Mouse (Mus musculus): Measurements from ENCODE around the gene Scamp5. TPM values are rescaled to one million over a fixed set of nuclear protein-coding genes. Genes with fewer than 3 reads are reported as not detected.

The Scamp5 gene
- polyA plus RNA-seq, 1 experiment from 2014 or later: 18.3 TPM

- peaks cover 60% of the 10 kb centered on the region for H3K27me3 ChIP-seq (ENCODE audit: control insufficient read depth, insufficient read depth, low read length)
- WGBS: 2% methylated on average over 20 of the region's 20 CpGs
- no peaks in the 10 kb centered on the region for H3K36me3 ChIP-seq (ENCODE audit: control insufficient read depth, insufficient read depth, low read length)
- peak overlapping the region; percentile 42; the same call in 1 of the 2 replicates for H3K27ac ChIP-seq (ENCODE audit: low read depth, low read length)
- H3K9ac ChIP-seq (ENCODE audit: low read depth, low read length): 0 out of 2 replicates have a peak overlapping the region, but pooled peaks have one; percentile 23
- DNase-seq (ENCODE audit: low spot score) (peak; percentile 70), ATAC-seq (ENCODE audit: low FRiP score) (peak; percentile 37; the same call in 1 of the 2 replicates)
- peak overlapping the region; percentile 14 for H3K4me3 ChIP-seq (ENCODE audit: low read depth, low read length)
- no peaks in the 10 kb centered on the region for H3K9me3 ChIP-seq (ENCODE audit: control insufficient read depth, low read length)
- peaks cover 14% of the 10 kb centered on the region for H3K4me1 ChIP-seq (replicated peaks; ENCODE audit: control insufficient read depth, insufficient read depth, low read length)
- peak overlapping the region; percentile 2 for H3K4me2 ChIP-seq (replicated peaks; ENCODE audit: low read depth, low read length)
These were observed 34.0 kb upstream of the Scamp5 start for GRCm38 (mm10) chr9:57501861-57502260.

GRCm38 (mm10) chr9:57501452-57501851, 33.6 kb upstream of the Scamp5 start:
- ATAC-seq (ENCODE audit: low FRiP score) (no peak), DNase-seq (ENCODE audit: low spot score) (no peak)
- Histone ChIP-seq H3K4me1 (replicated peaks; ENCODE audit: control insufficient read depth, insufficient read depth, low read length) (peaks cover 14% of the 10 kb centered on the region), H3K36me3 (ENCODE audit: control insufficient read depth, insufficient read depth, low read length) (no peaks in the 10 kb centered on the region), H3K27ac (ENCODE audit: low read depth, low read length) (peak overlapping the region; percentile 42; the same call in 1 of the 2 replicates), H3K9ac (ENCODE audit: low read depth, low read length) (0 out of 2 replicates have a peak overlapping the region, but pooled peaks have one; percentile 23), H3K4me3 (ENCODE audit: low read depth, low read length) (peak overlapping the region; percentile 14), H3K27me3 (ENCODE audit: control insufficient read depth, insufficient read depth, low read length) (peaks cover 58% of the 10 kb centered on the region), H3K9me3 (ENCODE audit: control insufficient read depth, low read length) (no peaks in the 10 kb centered on the region), H3K4me2 (replicated peaks; ENCODE audit: low read depth, low read length) (peak overlapping the region; percentile 2)
- WGBS: 6% methylated on average over 13 of the region's 13 CpGs

- Histone ChIP-seq H3K4me3 (ENCODE audit: low read depth, low read length) (no peak overlapping the region), H3K27ac (ENCODE audit: low read depth, low read length) (peak overlapping the region; percentile 33; the same call in 1 of the 2 replicates), H3K36me3 (ENCODE audit: control insufficient read depth, insufficient read depth, low read length) (no peaks in the 10 kb centered on the region), H3K4me1 (replicated peaks; ENCODE audit: control insufficient read depth, insufficient read depth, low read length) (peaks cover 9% of the 10 kb centered on the region; the same call in 1 of the 2 replicates), H3K4me2 (replicated peaks; ENCODE audit: low read depth, low read length) (no peak overlapping the region), H3K27me3 (ENCODE audit: control insufficient read depth, insufficient read depth, low read length) (peaks cover 29% of the 10 kb centered on the region), H3K9me3 (ENCODE audit: control insufficient read depth, low read length) (no peaks in the 10 kb centered on the region), H3K9ac (ENCODE audit: low read depth, low read length) (no peak overlapping the region)
- ATAC-seq (ENCODE audit: low FRiP score) (no peak), DNase-seq (ENCODE audit: low spot score) (no peak)
- 50% methylated on average over 7 of the region's 7 CpGs for WGBS
These were observed 30.7 kb upstream of the Scamp5 start for GRCm38 (mm10) chr9:57498536-57498935.

- Histone ChIP-seq H3K9me3 (ENCODE audit: control insufficient read depth, low read length) (no peaks in the 10 kb centered on the region), H3K27me3 (ENCODE audit: control insufficient read depth, insufficient read depth, low read length) (peaks cover 16% of the 10 kb centered on the region), H3K4me2 (replicated peaks; ENCODE audit: low read depth, low read length) (no peak overlapping the region), H3K27ac (ENCODE audit: low read depth, low read length) (no peak overlapping the region), H3K36me3 (ENCODE audit: control insufficient read depth, insufficient read depth, low read length) (no peaks in the 10 kb centered on the region), H3K4me1 (replicated peaks; ENCODE audit: control insufficient read depth, insufficient read depth, low read length) (peaks cover 4% of the 10 kb centered on the region; the same call in 1 of the 2 replicates), H3K4me3 (ENCODE audit: low read depth, low read length) (no peak overlapping the region), H3K9ac (ENCODE audit: low read depth, low read length) (no peak overlapping the region)
- no peak for DNase-seq (ENCODE audit: low spot score)
- 73% methylated on average over 5 of the region's 5 CpGs for WGBS
- ATAC-seq (ENCODE audit: low FRiP score): no peak
These were observed 29.4 kb upstream of the Scamp5 start for GRCm38 (mm10) chr9:57497236-57497635.

- ATAC-seq (ENCODE audit: low FRiP score) (no peak), DNase-seq (ENCODE audit: low spot score) (no peak)
- H3K4me3 ChIP-seq (ENCODE audit: low read depth, low read length): no peak overlapping the region
- no peak overlapping the region for H3K9ac ChIP-seq (ENCODE audit: low read depth, low read length)
- no peaks in the 10 kb centered on the region for H3K36me3 ChIP-seq (ENCODE audit: control insufficient read depth, insufficient read depth, low read length)
- H3K27me3 ChIP-seq (ENCODE audit: control insufficient read depth, insufficient read depth, low read length): no peaks in the 10 kb centered on the region; the same call in 1 of the 2 replicates
- H3K27ac ChIP-seq (ENCODE audit: low read depth, low read length): no peak overlapping the region
- H3K9me3 ChIP-seq (ENCODE audit: control insufficient read depth, low read length): no peaks in the 10 kb centered on the region
- H3K4me1 ChIP-seq (replicated peaks; ENCODE audit: control insufficient read depth, insufficient read depth, low read length): no peaks in the 10 kb centered on the region
- H3K4me2 ChIP-seq (replicated peaks; ENCODE audit: low read depth, low read length): no peak overlapping the region
These were observed 27.1 kb upstream of the Scamp5 start for GRCm38 (mm10) chr9:57494970-57495369.

- H3K27me3 ChIP-seq (ENCODE audit: control insufficient read depth, insufficient read depth, low read length): no peaks in the 10 kb centered on the region; the same call in 1 of the 2 replicates
- no peak for DNase-seq (ENCODE audit: low spot score)
- H3K9ac ChIP-seq (ENCODE audit: low read depth, low read length): no peak overlapping the region
- 90% methylated on average over 2 of the region's 2 CpGs for WGBS
- ATAC-seq (ENCODE audit: low FRiP score): no peak
- H3K4me3 ChIP-seq (ENCODE audit: low read depth, low read length): no peak overlapping the region
- H3K36me3 ChIP-seq (ENCODE audit: control insufficient read depth, insufficient read depth, low read length): no peaks in the 10 kb centered on the region
- H3K4me2 ChIP-seq (replicated peaks; ENCODE audit: low read depth, low read length): no peak overlapping the region
- no peaks in the 10 kb centered on the region for H3K4me1 ChIP-seq (replicated peaks; ENCODE audit: control insufficient read depth, insufficient read depth, low read length)
- H3K9me3 ChIP-seq (ENCODE audit: control insufficient read depth, low read length): no peaks in the 10 kb centered on the region
- no peak overlapping the region for H3K27ac ChIP-seq (ENCODE audit: low read depth, low read length)
These were observed 25.7 kb upstream of the Scamp5 start for GRCm38 (mm10) chr9:57493532-57493931.

GRCm38 (mm10) chr9:57487807-57488206, 19.9 kb upstream of the Scamp5 start:
- Histone ChIP-seq H3K4me1 (replicated peaks; ENCODE audit: control insufficient read depth, insufficient read depth, low read length) (no peaks in the 10 kb centered on the region), H3K27me3 (ENCODE audit: control insufficient read depth, insufficient read depth, low read length) (no peaks in the 10 kb centered on the region), H3K27ac (ENCODE audit: low read depth, low read length) (no peak overlapping the region), H3K9ac (ENCODE audit: low read depth, low read length) (no peak overlapping the region), H3K36me3 (ENCODE audit: control insufficient read depth, insufficient read depth, low read length) (no peaks in the 10 kb centered on the region), H3K4me3 (ENCODE audit: low read depth, low read length) (no peak overlapping the region), H3K4me2 (replicated peaks; ENCODE audit: low read depth, low read length) (no peak overlapping the region), H3K9me3 (ENCODE audit: control insufficient read depth, low read length) (no peaks in the 10 kb centered on the region)
- 75% methylated on average over 7 of the region's 7 CpGs for WGBS
- DNase-seq (ENCODE audit: low spot score) (no peak), ATAC-seq (ENCODE audit: low FRiP score) (no peak)

- no peaks in the 10 kb centered on the region for H3K27me3 ChIP-seq (ENCODE audit: control insufficient read depth, insufficient read depth, low read length)
- no peak for ATAC-seq (ENCODE audit: low FRiP score)
- H3K27ac ChIP-seq (ENCODE audit: low read depth, low read length): no peak overlapping the region
- H3K9ac ChIP-seq (ENCODE audit: low read depth, low read length): no peak overlapping the region
- no peak overlapping the region for H3K4me3 ChIP-seq (ENCODE audit: low read depth, low read length)
- H3K36me3 ChIP-seq (ENCODE audit: control insufficient read depth, insufficient read depth, low read length): no peaks in the 10 kb centered on the region
- no peak overlapping the region for H3K4me2 ChIP-seq (replicated peaks; ENCODE audit: low read depth, low read length)
- H3K4me1 ChIP-seq (replicated peaks; ENCODE audit: control insufficient read depth, insufficient read depth, low read length): no peaks in the 10 kb centered on the region
- no peaks in the 10 kb centered on the region for H3K9me3 ChIP-seq (ENCODE audit: control insufficient read depth, low read length)
- WGBS: 18% methylated on average over 7 of the region's 7 CpGs
- DNase-seq (ENCODE audit: low spot score): peak; percentile 86
These were observed 17.9 kb upstream of the Scamp5 start for GRCm38 (mm10) chr9:57485774-57486173.

- Histone ChIP-seq H3K4me1 (replicated peaks; ENCODE audit: control insufficient read depth, insufficient read depth, low read length) (0 out of 2 replicates have a peak, but pooled peaks cover 3% of the 10 kb centered on the region), H3K9me3 (ENCODE audit: control insufficient read depth, low read length) (no peaks in the 10 kb centered on the region), H3K4me2 (replicated peaks; ENCODE audit: low read depth, low read length) (no peak overlapping the region), H3K4me3 (ENCODE audit: low read depth, low read length) (no peak overlapping the region), H3K27me3 (ENCODE audit: control insufficient read depth, insufficient read depth, low read length) (no peaks in the 10 kb centered on the region), H3K9ac (ENCODE audit: low read depth, low read length) (no peak overlapping the region), H3K36me3 (ENCODE audit: control insufficient read depth, insufficient read depth, low read length) (no peaks in the 10 kb centered on the region), H3K27ac (ENCODE audit: low read depth, low read length) (no peak overlapping the region)
- ATAC-seq (ENCODE audit: low FRiP score) (no peak), DNase-seq (ENCODE audit: low spot score) (no peak)
- WGBS: 74% methylated on average over 4 of the region's 4 CpGs
These were observed 1.1 kb upstream of the Scamp5 start for GRCm38 (mm10) chr9:57468914-57469313.
